Mouse (Mus musculus): Measurements from ENCODE around the gene Cct4. TPM values are rescaled to one million over a fixed set of nuclear protein-coding genes. Genes with fewer than 3 reads are reported as not detected.

Cct4 gene
- polyA plus RNA-seq, 1 experiment from 2014 or later = 317 TPM

- Histone ChIP-seq H3K27me3 (ENCODE audit: control insufficient read depth, insufficient read depth, low read length) (no peaks in the 10 kb centered on the region), H3K27ac (0 out of 2 replicates have a peak overlapping the region, but pooled peaks have one; percentile 7), H3K36me3 (replicated peaks; ENCODE audit: control insufficient read depth, insufficient read depth) (no peaks in the 10 kb centered on the region), H3K4me1 (replicated peaks; ENCODE audit: control insufficient read depth, insufficient read depth, low read length) (no peaks in the 10 kb centered on the region), H3K9ac (no peak overlapping the region), H3K4me3 (replicated peaks; ENCODE audit: low read length) (no peak overlapping the region), H3K4me2 (replicated peaks) (peak overlapping the region; percentile 34), H3K9me3 (ENCODE audit: control insufficient read depth, low read length) (no peaks in the 10 kb centered on the region)
- no peak for ATAC-seq (ENCODE audit: low FRiP score)
- no peak for DNase-seq (ENCODE audit: low spot score)
- WGBS = 49% methylated on average over 20 of the region's 20 CpGs
Observed at GRCm38 (mm10) chr11:23047663-23048582, 57.6 kb downstream of the Cct4 start.

DNA sequence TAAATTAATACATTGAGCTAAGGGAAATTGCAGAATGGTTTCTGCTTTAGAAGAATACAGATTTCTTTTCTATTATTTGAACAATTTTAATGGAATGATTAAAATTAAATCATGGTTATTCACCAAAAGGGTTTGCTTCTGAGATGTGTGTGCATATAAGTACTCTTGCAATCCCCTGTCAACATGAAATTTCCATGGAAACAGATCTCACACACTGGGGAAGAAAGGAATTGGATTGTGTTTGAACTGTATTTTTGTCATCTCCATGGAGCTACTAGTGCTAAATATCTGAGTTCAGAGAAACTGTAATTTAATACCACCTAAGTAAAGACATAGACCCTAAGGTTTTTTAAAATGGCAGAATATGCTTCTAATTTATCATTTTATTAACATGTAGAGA lies 59.3 kb downstream of the Cct4 start:
- Histone ChIP-seq H3K4me2 (replicated peaks) (no peak overlapping the region), H3K4me3 (replicated peaks; ENCODE audit: low read length) (no peak overlapping the region), H3K27ac (no peak overlapping the region), H3K36me3 (replicated peaks; ENCODE audit: control insufficient read depth, insufficient read depth) (no peaks in the 10 kb centered on the region), H3K9me3 (ENCODE audit: control insufficient read depth, low read length) (no peaks in the 10 kb centered on the region), H3K9ac (no peak overlapping the region), H3K4me1 (replicated peaks; ENCODE audit: control insufficient read depth, insufficient read depth, low read length) (no peaks in the 10 kb centered on the region), H3K27me3 (ENCODE audit: control insufficient read depth, insufficient read depth, low read length) (no peaks in the 10 kb centered on the region)
- no peak for DNase-seq (ENCODE audit: low spot score)
- no peak for ATAC-seq (ENCODE audit: low FRiP score)

GRCm38 (mm10) chr11:23052353-23052752 lies 62.0 kb downstream of the Cct4 start:
- no peaks in the 10 kb centered on the region for H3K4me1 ChIP-seq (replicated peaks; ENCODE audit: control insufficient read depth, insufficient read depth, low read length)
- no peak for DNase-seq (ENCODE audit: low spot score)
- H3K27me3 ChIP-seq (ENCODE audit: control insufficient read depth, insufficient read depth, low read length) = no peaks in the 10 kb centered on the region
- 75% methylated on average over 4 of the region's 4 CpGs for WGBS
- no peak overlapping the region for H3K9ac ChIP-seq
- no peak overlapping the region for H3K4me2 ChIP-seq (replicated peaks)
- no peak overlapping the region for H3K4me3 ChIP-seq (replicated peaks; ENCODE audit: low read length)
- no peak for ATAC-seq (ENCODE audit: low FRiP score)
- H3K9me3 ChIP-seq (ENCODE audit: control insufficient read depth, low read length) = no peaks in the 10 kb centered on the region
- H3K36me3 ChIP-seq (replicated peaks; ENCODE audit: control insufficient read depth, insufficient read depth) = no peaks in the 10 kb centered on the region
- no peak overlapping the region for H3K27ac ChIP-seq

Other genes starting within 250 kb of the Cct4 start
- gene B3gnt2, start 129.6 kb upstream of the Cct4 start, polyA plus RNA-seq (2014; fragmentation: Nextera tagmentation; extraction: Ambion mirVana) = 2.3 and 4.6 TPM in 2 replicates
- 8.2 and 8.5 TPM in 2 replicates for gene Zrsr1, start 18.5 kb upstream of the Cct4 start, polyA plus RNA-seq (2014; fragmentation: Nextera tagmentation; extraction: Ambion mirVana)
- 3.2 and 4.3 TPM in 2 replicates for gene Gm28048, start 8.4 kb upstream of the Cct4 start, polyA plus RNA-seq (2014; fragmentation: Nextera tagmentation; extraction: Ambion mirVana)
- 247 and 282 TPM in 2 replicates for gene Commd1, start 8.1 kb upstream of the Cct4 start, polyA plus RNA-seq (2014; fragmentation: Nextera tagmentation; extraction: Ambion mirVana)
- 5.7 and 9.0 TPM in 2 replicates for gene Fam161a, start 17.0 kb downstream of the Cct4 start, polyA plus RNA-seq (2014; fragmentation: Nextera tagmentation; extraction: Ambion mirVana)

Measured in hindbrain, embryonic 14.5 days (tissue).